Mouse (Mus musculus) liver, embryonic 14.5 days (tissue): ENCODE measurements at regions not wholly inside any gene's neighbourhood (a gene's known extent, or its start where the extent isn't known, plus 50 kb on each side); places are given as distances from the start of the nearest gene placed in this dataset.

Experiments used
- CTCF ChIP-seq: IDR thresholded peaks from 2 replicates; pipeline ENCODE4 v1.5.1; 2016; ENCODE audit warnings: antibody characterized with exemption, low read depth, control low read depth
- EP300 ChIP-seq: IDR thresholded peaks from 2 replicates; pipeline ENCODE4 v1.6.1; 2016; ENCODE audit warnings: antibody characterized with exemption, low read depth

- TF ChIP-seq CTCF = no peak
- no peak for TF ChIP-seq EP300
Measured at GRCm38 (mm10) chr14:106593352-106593751, 487.4 kb downstream of the Trim52 start.
